Mouse (Mus musculus): ENCODE data around the gene Fam117b.

Fam117b gene

GRCm38 (mm10) chr1:59967291-59967690, 54.5 kb downstream of the Fam117b start:
- peak; percentile 26 for DNase-seq (ENCODE audit: low read depth, low spot score)

GRCm38 (mm10) chr1:59986626-59987025, 73.8 kb downstream of the Fam117b start:
- no peak for DNase-seq (ENCODE audit: low read depth, low spot score)

GRCm38 (mm10) chr1:59987399-59988040, 74.7 kb downstream of the Fam117b start:
- no peak for DNase-seq (ENCODE audit: low read depth, low spot score)

GRCm38 (mm10) chr1:59995646-59996045, 82.8 kb downstream of the Fam117b start:
- DNase-seq (ENCODE audit: low read depth, low spot score), result no peak

GRCm38 (mm10) chr1:59997352-59997751, 84.5 kb downstream of the Fam117b start:
- peak; percentile 59 for DNase-seq (ENCODE audit: low read depth, low spot score)

GRCm38 (mm10) chr1:60000319-60000718, 87.5 kb downstream of the Fam117b start:
- DNase-seq (ENCODE audit: low read depth, low spot score), result no peak

- DNase-seq (ENCODE audit: low read depth, low spot score), result no peak
Observed at GRCm38 (mm10) chr1:60007337-60007736, 94.5 kb downstream of the Fam117b start.

- no peak for DNase-seq (ENCODE audit: low read depth, low spot score)
Observed at GRCm38 (mm10) chr1:60008743-60009142, 95.9 kb downstream of the Fam117b start.

GRCm38 (mm10) chr1:60013779-60014178, 101.0 kb downstream of the Fam117b start:
- no peak for DNase-seq (ENCODE audit: low read depth, low spot score)

GRCm38 (mm10) chr1:60015511-60015910, 102.7 kb downstream of the Fam117b start:
- DNase-seq (ENCODE audit: low read depth, low spot score), result no peak

GRCm38 (mm10) chr1:60016136-60016611, 103.4 kb downstream of the Fam117b start:
- DNase-seq (ENCODE audit: low read depth, low spot score), result peak; percentile 82

- DNase-seq (ENCODE audit: low read depth, low spot score), result peak; percentile 46
Observed at GRCm38 (mm10) chr1:60017031-60017469, 104.2 kb downstream of the Fam117b start.
